Mouse (Mus musculus): Measurements from ENCODE around the gene Abcg8.

GRCm38 (mm10) chr17:84677595-84677994, 1.5 kb downstream of the Abcg8 start:
- TF ChIP-seq GATA1 (IDR thresholded peaks at IDR 0.05; ENCODE audit: borderline replicate concordance, low read length) (no peak), FLI1 (IDR thresholded peaks at IDR 0.05; ENCODE audit: low read length) (no peak)
